Mouse (Mus musculus): ENCODE measurements around the gene BC035947. TPM values are rescaled to one million over a fixed set of nuclear protein-coding genes. Genes with fewer than 3 reads are reported as not detected.
A peak's percentile ranks its signal among the peaks of the same experiment; 100 is the strongest.

Gene BC035947
- polyA plus RNA-seq, 1 experiment: 2.6 TPM

DNA sequence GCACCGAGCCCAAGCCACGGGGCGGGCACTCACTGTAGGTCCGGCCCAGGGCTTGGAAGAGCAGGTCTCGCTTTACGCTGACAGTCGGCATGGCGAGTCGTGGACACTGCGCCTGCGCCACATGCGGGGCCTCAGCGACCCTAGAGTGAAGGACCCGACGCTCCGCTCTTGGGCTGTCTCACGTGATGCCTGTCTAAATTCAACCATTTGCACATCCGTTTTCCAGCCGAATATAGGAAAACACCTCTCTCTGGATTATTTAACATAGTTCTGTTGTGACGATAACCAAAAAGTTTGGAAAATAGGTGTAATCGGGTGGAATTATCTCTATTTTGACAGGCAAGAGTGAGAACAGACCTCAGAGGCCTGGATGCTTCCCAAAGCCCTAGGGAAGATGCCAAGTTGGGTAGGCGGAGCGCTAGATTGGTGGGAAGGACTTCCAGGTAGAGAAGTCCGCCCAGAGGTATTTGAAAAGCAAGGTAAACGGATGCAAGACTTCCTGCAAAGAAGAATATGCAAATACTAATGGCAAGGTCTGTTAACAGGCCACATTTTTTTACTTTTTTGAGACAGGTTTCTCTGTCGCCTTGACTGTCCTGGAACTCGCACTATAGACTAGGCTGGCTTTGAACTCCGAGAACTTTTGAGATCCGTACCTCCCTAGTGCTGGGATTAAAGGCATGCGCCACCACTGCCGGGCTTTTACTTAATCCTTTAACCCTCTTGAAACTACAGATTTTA lies 23.0 kb downstream of the BC035947 start, which contains the start of gene Farsb:
TSS of gene Farsb (minus strand) at position 146 of the 741 bp plus-strand sequence.
- H3K27ac ChIP-seq (ENCODE audit: insufficient read depth, low read length): peak within 1 kb of the TSS; percentile 88
- peaks cover 3% of the 10 kb centered on the region; the same call in 1 of the 2 replicates for H3K4me1 ChIP-seq (ENCODE audit: control insufficient read depth, insufficient read depth, low read length)
- H3K27me3 ChIP-seq (ENCODE audit: control insufficient read depth, insufficient read depth, low read length): no peaks in the 10 kb centered on the region
- peak; percentile 90 to 91 for DNase-seq
- H3K4me3 ChIP-seq (replicated peaks; ENCODE audit: insufficient read depth, low read depth, low read length): peak within 1 kb of the TSS; percentile 82
- WGBS: under 1% methylated on average over 31 of the region's 31 CpGs
- TF ChIP-seq CTCF (IDR thresholded peaks at IDR 0.05; ENCODE audit: borderline replicate concordance, insufficient read depth, low read depth, low read length) (no peak), POLR2A (IDR thresholded peaks at IDR 0.05; ENCODE audit: borderline replicate concordance, insufficient read depth, low read length) (peak; percentile 78)

DNA sequence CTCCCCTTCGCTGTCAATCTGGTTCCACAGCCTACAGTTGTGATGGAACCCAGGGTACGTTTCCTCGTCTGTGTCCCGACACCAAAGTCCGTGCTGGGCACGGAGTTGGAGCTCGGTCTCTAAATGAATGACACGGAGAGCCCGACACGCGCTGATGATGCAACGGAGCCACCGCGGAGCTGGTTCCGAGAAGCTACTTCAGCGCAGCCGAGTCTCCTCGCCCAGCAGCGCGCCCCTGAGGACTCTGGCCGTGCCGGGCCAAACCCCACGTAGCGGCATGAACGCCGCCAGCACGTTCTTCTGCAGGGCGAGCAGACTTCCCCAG lies 23.6 kb downstream of the BC035947 start:
- Histone ChIP-seq H3K4me3 (replicated peaks; ENCODE audit: insufficient read depth, low read depth, low read length) (peak overlapping the region; percentile 82), H3K27ac (ENCODE audit: insufficient read depth, low read length) (peak overlapping the region; percentile 88; the same call in 1 of the 2 replicates), H3K27me3 (ENCODE audit: control insufficient read depth, insufficient read depth, low read length) (no peaks in the 10 kb centered on the region), H3K4me1 (ENCODE audit: control insufficient read depth, insufficient read depth, low read length) (peaks cover 3% of the 10 kb centered on the region; the same call in 1 of the 2 replicates)
- no peak for TF ChIP-seq POLR2A (IDR thresholded peaks at IDR 0.05; ENCODE audit: borderline replicate concordance, insufficient read depth, low read length)
- TF ChIP-seq CTCF (IDR thresholded peaks at IDR 0.05; ENCODE audit: borderline replicate concordance, insufficient read depth, low read depth, low read length): no peak
- DNase-seq: no peak
- WGBS: under 1% methylated on average over 28 of the region's 28 CpGs

DNA sequence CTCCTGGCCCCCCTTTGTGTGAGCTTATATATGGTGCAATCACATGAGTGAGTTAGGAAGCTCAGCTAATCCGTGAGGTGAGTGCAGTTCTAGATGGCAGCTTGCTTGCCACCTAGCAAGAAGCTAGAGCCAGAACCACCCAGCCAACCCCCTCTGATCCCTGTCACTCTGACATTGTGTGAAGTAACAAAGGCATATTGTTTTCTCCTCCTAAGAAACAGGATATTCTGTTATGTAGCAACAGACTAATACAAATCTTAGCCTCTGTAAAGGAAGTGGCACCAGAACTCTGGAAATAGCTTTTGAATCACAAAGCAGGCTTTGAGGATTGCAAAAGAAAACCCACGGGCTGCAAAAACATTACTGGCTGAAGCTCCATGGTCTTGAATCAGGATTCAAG lies 27.6 kb downstream of the BC035947 start:
- TF ChIP-seq POLR2A (IDR thresholded peaks at IDR 0.05; ENCODE audit: borderline replicate concordance, insufficient read depth, low read length): no peak
- TF ChIP-seq CTCF (IDR thresholded peaks at IDR 0.05; ENCODE audit: borderline replicate concordance, insufficient read depth, low read depth, low read length): no peak
- DNase-seq: no peak
- 34% methylated on average over 2 of the region's 2 CpGs for WGBS

DNA sequence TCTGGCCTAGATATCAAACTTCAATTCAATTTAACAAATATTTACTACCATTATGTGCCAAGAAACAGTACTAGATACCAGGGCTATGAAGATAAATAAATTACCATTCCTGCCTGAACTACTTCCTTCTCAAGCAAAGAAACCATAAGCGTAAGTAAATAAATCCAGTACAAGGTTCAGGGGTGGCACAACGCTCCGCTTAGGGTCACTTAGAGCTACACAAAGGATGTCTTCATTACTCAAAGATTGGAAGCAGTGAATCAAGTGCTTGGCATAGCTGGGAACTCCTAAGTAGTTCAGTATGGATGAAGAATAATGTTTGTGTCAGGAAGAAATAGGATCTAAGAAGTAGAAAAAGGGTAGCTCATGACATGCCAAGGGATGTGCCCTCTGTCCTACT lies 28.5 kb downstream of the BC035947 start:
- no peak for TF ChIP-seq POLR2A (IDR thresholded peaks at IDR 0.05; ENCODE audit: borderline replicate concordance, insufficient read depth, low read length)
- TF ChIP-seq CTCF (IDR thresholded peaks at IDR 0.05; ENCODE audit: borderline replicate concordance, insufficient read depth, low read depth, low read length): no peak
- no peak for DNase-seq
- Histone ChIP-seq H3K4me1 (ENCODE audit: control insufficient read depth, insufficient read depth, low read length) (peaks cover 3% of the 10 kb centered on the region; the same call in 1 of the 2 replicates), H3K27me3 (ENCODE audit: control insufficient read depth, insufficient read depth, low read length) (no peaks in the 10 kb centered on the region), H3K4me3 (replicated peaks; ENCODE audit: insufficient read depth, low read depth, low read length) (no peak overlapping the region), H3K27ac (ENCODE audit: insufficient read depth, low read length) (no peak overlapping the region)
- WGBS: 93% methylated on average over 3 of the region's 3 CpGs

More for the DNA sequence above, 27.6 kb downstream of the BC035947 start:
- Histone ChIP-seq H3K4me3 (replicated peaks; ENCODE audit: insufficient read depth, low read depth, low read length) (no peak overlapping the region), H3K27ac (ENCODE audit: insufficient read depth, low read length) (no peak overlapping the region), H3K27me3 (ENCODE audit: control insufficient read depth, insufficient read depth, low read length) (no peaks in the 10 kb centered on the region), H3K4me1 (ENCODE audit: control insufficient read depth, insufficient read depth, low read length) (peaks cover 3% of the 10 kb centered on the region; the same call in 1 of the 2 replicates)

DNA sequence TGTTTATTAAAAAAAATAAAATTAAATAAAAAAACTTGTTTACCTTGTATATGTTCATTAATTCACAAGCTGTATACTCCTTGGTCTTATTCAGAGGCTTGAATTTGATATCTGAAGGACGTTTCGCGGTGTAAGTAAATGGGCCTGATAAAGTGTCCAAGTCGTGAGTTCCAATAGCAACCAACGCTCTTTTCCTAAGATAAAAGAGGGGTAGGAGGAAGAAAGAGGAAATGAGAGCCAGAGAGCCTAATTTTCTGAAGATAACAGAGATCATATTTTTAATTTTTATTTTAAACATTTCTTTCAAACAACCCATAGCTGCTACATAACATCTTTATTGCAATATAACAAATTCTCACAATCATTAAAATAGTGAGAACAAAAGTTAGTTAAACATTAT lies 39.5 kb downstream of the BC035947 start:
- TF ChIP-seq POLR2A (IDR thresholded peaks at IDR 0.05; ENCODE audit: borderline replicate concordance, insufficient read depth, low read length) (no peak), CTCF (IDR thresholded peaks at IDR 0.05; ENCODE audit: borderline replicate concordance, insufficient read depth, low read depth, low read length) (no peak)
- Histone ChIP-seq H3K27me3 (ENCODE audit: control insufficient read depth, insufficient read depth, low read length) (no peaks in the 10 kb centered on the region), H3K27ac (ENCODE audit: insufficient read depth, low read length) (no peak overlapping the region), H3K4me1 (ENCODE audit: control insufficient read depth, insufficient read depth, low read length) (no peaks in the 10 kb centered on the region), H3K4me3 (replicated peaks; ENCODE audit: insufficient read depth, low read depth, low read length) (no peak overlapping the region)
- 88% methylated on average over 5 of the region's 5 CpGs for WGBS
- DNase-seq: no peak

DNA sequence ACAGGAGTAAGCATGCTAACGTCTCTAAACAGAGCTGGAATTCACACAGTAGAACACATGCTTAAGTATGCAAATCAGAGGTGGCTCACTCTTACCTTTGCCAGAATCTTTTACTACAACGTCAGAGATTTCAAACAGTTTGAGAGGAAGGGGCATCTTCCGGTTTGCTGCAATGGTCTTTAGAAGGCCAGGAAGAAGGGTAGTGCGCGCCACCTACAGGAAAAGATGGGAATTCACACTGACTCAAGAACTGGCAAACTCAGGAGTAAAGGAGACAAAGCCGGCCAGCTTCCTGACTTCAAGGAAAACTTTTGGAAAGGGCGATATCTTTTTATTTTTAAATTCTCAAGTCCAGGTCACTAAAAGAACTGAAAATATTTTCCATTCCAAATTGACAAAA lies 57.3 kb downstream of the BC035947 start:
- H3K4me3 ChIP-seq (replicated peaks; ENCODE audit: insufficient read depth, low read depth, low read length): no peak overlapping the region
- TF ChIP-seq CTCF (IDR thresholded peaks at IDR 0.05; ENCODE audit: borderline replicate concordance, insufficient read depth, low read depth, low read length) (peak; percentile 72), POLR2A (IDR thresholded peaks at IDR 0.05; ENCODE audit: borderline replicate concordance, insufficient read depth, low read length) (no peak)
- H3K4me1 ChIP-seq (ENCODE audit: control insufficient read depth, insufficient read depth, low read length): no peaks in the 10 kb centered on the region; the same call in 1 of the 2 replicates
- WGBS: 26% methylated on average over 7 of the region's 7 CpGs
- no peak overlapping the region for H3K27ac ChIP-seq (ENCODE audit: insufficient read depth, low read length)
- H3K27me3 ChIP-seq (ENCODE audit: control insufficient read depth, insufficient read depth, low read length): no peaks in the 10 kb centered on the region
- peak; percentile 26 to 48 for DNase-seq

DNA sequence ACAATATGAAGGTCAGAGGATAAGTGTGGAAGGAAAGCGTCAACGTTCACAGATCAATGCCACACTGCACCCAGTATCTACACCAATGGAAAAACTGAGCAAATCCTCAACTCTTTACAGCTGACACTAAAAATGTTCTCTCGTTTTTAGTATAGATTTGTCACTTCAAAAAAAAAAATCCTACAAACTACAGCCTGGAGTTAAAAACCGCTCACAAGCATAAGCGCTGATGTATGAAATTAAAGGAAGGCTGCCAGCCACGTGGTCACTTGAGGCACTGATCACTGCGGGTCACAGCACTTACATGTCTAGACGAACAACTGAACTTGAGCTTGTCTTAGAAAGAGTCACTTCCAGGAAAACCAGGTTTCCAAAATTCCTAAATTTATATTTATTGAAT lies 58.1 kb downstream of the BC035947 start:
- TF ChIP-seq CTCF (IDR thresholded peaks at IDR 0.05; ENCODE audit: borderline replicate concordance, insufficient read depth, low read depth, low read length) (no peak), POLR2A (IDR thresholded peaks at IDR 0.05; ENCODE audit: borderline replicate concordance, insufficient read depth, low read length) (no peak)

DNA sequence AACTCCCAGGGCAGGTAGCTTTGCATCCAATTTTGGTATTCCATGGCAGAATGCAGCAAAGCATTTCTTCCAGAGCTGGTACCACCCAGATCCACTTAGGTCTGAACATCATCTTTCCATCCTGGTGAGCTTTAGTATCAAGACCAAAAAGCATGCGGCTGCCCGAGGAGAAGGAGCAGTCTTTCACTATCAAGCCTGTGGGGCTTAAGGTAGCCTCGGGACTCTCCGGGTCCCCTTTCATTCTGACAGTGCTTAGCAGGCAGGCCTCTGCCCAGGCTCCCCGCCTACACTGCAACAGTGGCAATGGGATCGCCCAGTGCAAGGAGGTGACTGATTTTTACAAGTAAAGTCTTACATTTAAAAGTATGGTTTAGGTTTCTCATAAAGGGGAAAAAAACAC lies 59.4 kb downstream of the BC035947 start:
- WGBS: 90% methylated on average over 6 of the region's 6 CpGs
- H3K27me3 ChIP-seq (ENCODE audit: control insufficient read depth, insufficient read depth, low read length): no peaks in the 10 kb centered on the region
- H3K4me1 ChIP-seq (ENCODE audit: control insufficient read depth, insufficient read depth, low read length): no peaks in the 10 kb centered on the region; the same call in 1 of the 2 replicates
- TF ChIP-seq CTCF (IDR thresholded peaks at IDR 0.05; ENCODE audit: borderline replicate concordance, insufficient read depth, low read depth, low read length) (no peak), POLR2A (IDR thresholded peaks at IDR 0.05; ENCODE audit: borderline replicate concordance, insufficient read depth, low read length) (no peak)
- no peak for DNase-seq
- no peak overlapping the region for H3K27ac ChIP-seq (ENCODE audit: insufficient read depth, low read length)
- H3K4me3 ChIP-seq (replicated peaks; ENCODE audit: insufficient read depth, low read depth, low read length): no peak overlapping the region

More for the DNA sequence above, 58.1 kb downstream of the BC035947 start:
- WGBS: 63% methylated on average over 8 of the region's 8 CpGs
- no peak overlapping the region for H3K27ac ChIP-seq (ENCODE audit: insufficient read depth, low read length)
- H3K4me1 ChIP-seq (ENCODE audit: control insufficient read depth, insufficient read depth, low read length): no peaks in the 10 kb centered on the region; the same call in 1 of the 2 replicates
- DNase-seq: no peak
- no peak overlapping the region for H3K4me3 ChIP-seq (replicated peaks; ENCODE audit: insufficient read depth, low read depth, low read length)
- H3K27me3 ChIP-seq (ENCODE audit: control insufficient read depth, insufficient read depth, low read length): no peaks in the 10 kb centered on the region
